Mouse (Mus musculus) ES-Bruce4 (cell line): ENCODE results near the gene Stx6.

ENCODE experiments used
- CTCF ChIP-seq: IDR thresholded peaks from one replicate; pipeline ENCODE4 v1.8.1; 2011; ENCODE audit warnings: low read depth, low read length
- EP300 ChIP-seq: IDR thresholded peaks from 2 replicates; pipeline ENCODE4 v1.6.1; 2011; ENCODE audit warnings: low read depth, low read length; ENCODE audit not compliant: insufficient read depth
- POLR2A ChIP-seq: IDR thresholded peaks from one replicate; pipeline ENCODE4 v1.8.1; 2011; ENCODE audit warnings: low read length; ENCODE audit not compliant: insufficient read depth

GRCm38 (mm10) chr1:155134866-155135265 is 23.6 kb upstream of the Stx6 start:
- TF ChIP-seq CTCF, result no peak
- no peak for TF ChIP-seq POLR2A
- TF ChIP-seq EP300, result no peak
